Mouse (Mus musculus) testis, adult 2 months (tissue): ENCODE data around the gene Tmem28. TPM values are rescaled to one million over a fixed set of nuclear protein-coding genes. Genes with fewer than 3 reads are reported as not detected.
A peak's percentile ranks its signal among the peaks of the same experiment; 100 is the strongest.

ENCODE experiments used
- H3K27ac ChIP-seq: fragments of 200-500 bp; 2 replicates; pipeline ENCODE4 v1.5.1; 2012; ENCODE audit warnings: low read depth, low read length; ENCODE audit not compliant: control insufficient read depth, insufficient read depth
- H3K27me3 ChIP-seq: fragments of 200-500 bp; 2 replicates; pipeline ENCODE4 v1.6.1; 2012; ENCODE audit warnings: mild to moderate bottlenecking, low read length, moderate library complexity; ENCODE audit not compliant: control insufficient read depth, insufficient read depth
- H3K36me3 ChIP-seq: fragments of 200-500 bp; 2 replicates; pipeline ENCODE4 v1.6.1; 2012; ENCODE audit warnings: mild to moderate bottlenecking, low read length; ENCODE audit not compliant: control insufficient read depth, insufficient read depth
- H3K4me1 ChIP-seq: fragments of 200-500 bp; 2 replicates; pipeline ENCODE4 v1.6.1; 2012; ENCODE audit warnings: low read length; ENCODE audit not compliant: control insufficient read depth, insufficient read depth
- H3K4me3 ChIP-seq: fragments of 200-500 bp; 2 replicates; pipeline ENCODE4 v1.5.1; 2012; ENCODE audit warnings: low read depth, mild to moderate bottlenecking, low read length, moderate library complexity, mixed read lengths; ENCODE audit not compliant: control insufficient read depth
- CTCF ChIP-seq: fragments of 200-500 bp; IDR thresholded peaks from 2 replicates; pipeline ENCODE4 v1.5.1; 2012; ENCODE audit warnings: low read depth, mild to moderate bottlenecking, inconsistent platforms, low read length, moderate library complexity; ENCODE audit not compliant: control insufficient read depth, insufficient read depth, insufficient replicate concordance
- POLR2A ChIP-seq: fragments of 200-500 bp; IDR thresholded peaks from 2 replicates; pipeline ENCODE4 v1.6.1; 2012; ENCODE audit warnings: low read depth, mild to moderate bottlenecking, inconsistent platforms, low read length, moderate library complexity; ENCODE audit not compliant: control insufficient read depth
- polyA plus RNA-seq: library from polyadenylated mRNA; depleted of rRNA; stranded (reverse); fragments of >200 nt; gene quantifications from 2 replicates; pipeline ENCODE4 v1.2.3, GENCODE M21; 2012; rRNA removed

Gene Tmem28
- polyA plus RNA-seq, 1 experiment, result 0.23 TPM

- Histone ChIP-seq H3K4me3 (peak overlapping the region; percentile 83; the same call in 1 of the 2 replicates), H3K27me3 (no peaks in the 10 kb centered on the region), H3K36me3 (no peaks in the 10 kb centered on the region), H3K27ac (no peak overlapping the region), H3K4me1 (peaks cover 6% of the 10 kb centered on the region; the same call in 1 of the 2 replicates)
- TF ChIP-seq POLR2A, result no peak
- TF ChIP-seq CTCF, result no peak
Observed at GRCm38 (mm10) chrX:99853834-99854233, 33.0 kb downstream of the Tmem28 start.

GRCm38 (mm10) chrX:99872228-99872627 is 51.4 kb downstream of the Tmem28 start:
- Histone ChIP-seq H3K27ac (no peak overlapping the region), H3K27me3 (no peaks in the 10 kb centered on the region), H3K4me1 (no peaks in the 10 kb centered on the region), H3K4me3 (no peak overlapping the region), H3K36me3 (no peaks in the 10 kb centered on the region)
- no peak for TF ChIP-seq POLR2A
- TF ChIP-seq CTCF, result no peak

- Histone ChIP-seq H3K36me3 (no peaks in the 10 kb centered on the region), H3K4me1 (no peaks in the 10 kb centered on the region), H3K27me3 (no peaks in the 10 kb centered on the region), H3K4me3 (no peak overlapping the region), H3K27ac (no peak overlapping the region)
- TF ChIP-seq CTCF (no peak), POLR2A (no peak)
Observed at GRCm38 (mm10) chrX:99872632-99873201, 51.9 kb downstream of the Tmem28 start.

- no peak overlapping the region for H3K27ac ChIP-seq
- no peaks in the 10 kb centered on the region for H3K4me1 ChIP-seq
- TF ChIP-seq POLR2A, result no peak
- no peak for TF ChIP-seq CTCF
- H3K27me3 ChIP-seq, result no peaks in the 10 kb centered on the region
- H3K36me3 ChIP-seq, result no peaks in the 10 kb centered on the region
- no peak overlapping the region for H3K4me3 ChIP-seq
Observed at GRCm38 (mm10) chrX:99873259-99873919, 52.6 kb downstream of the Tmem28 start.

GRCm38 (mm10) chrX:99873920-99874296 is 53.1 kb downstream of the Tmem28 start:
- H3K27ac ChIP-seq, result no peak overlapping the region
- TF ChIP-seq POLR2A (no peak), CTCF (no peak)
- H3K27me3 ChIP-seq, result no peaks in the 10 kb centered on the region
- H3K4me3 ChIP-seq, result no peak overlapping the region
- no peaks in the 10 kb centered on the region for H3K4me1 ChIP-seq
- H3K36me3 ChIP-seq, result no peaks in the 10 kb centered on the region

- no peak for TF ChIP-seq CTCF
- no peak for TF ChIP-seq POLR2A
- Histone ChIP-seq H3K4me1 (no peaks in the 10 kb centered on the region), H3K27me3 (no peaks in the 10 kb centered on the region), H3K27ac (no peak overlapping the region), H3K36me3 (no peaks in the 10 kb centered on the region), H3K4me3 (no peak overlapping the region)
Observed at GRCm38 (mm10) chrX:99876781-99877180, 56.0 kb downstream of the Tmem28 start.

GRCm38 (mm10) chrX:99883396-99883795 is 62.6 kb downstream of the Tmem28 start:
- no peaks in the 10 kb centered on the region for H3K27me3 ChIP-seq
- no peak for TF ChIP-seq CTCF
- TF ChIP-seq POLR2A, result no peak
- no peak overlapping the region for H3K27ac ChIP-seq
- no peak overlapping the region for H3K4me3 ChIP-seq
- H3K36me3 ChIP-seq, result no peaks in the 10 kb centered on the region
- no peaks in the 10 kb centered on the region for H3K4me1 ChIP-seq

Other genes with a start within 250 kb of the Tmem28 start
- 0.38 and 0.44 TPM in 2 replicates for gene Eda, start 154.6 kb downstream of the Tmem28 start, polyA plus RNA-seq